Comparison of ENCODE assay signal across 9 mouse cellular contexts in genomic region chr8:104542160-104542559, GRCm38 (mm10). TPM values are rescaled to one million over a fixed set of nuclear protein-coding genes. Genes with fewer than 3 reads are reported as not detected.
A peak's percentile ranks its signal among the peaks of the same experiment; 100 is the strongest.
DNase-seq lines count a peak whose midpoint lies in the region; ATAC-seq and TF ChIP-seq lines count a peak whose summit lies in the region.
"Had no signal": no experiment of that assay in that cellular context is flagged by ENCODE, and none has a peak within 500 bp of the region (broad histone marks: within the 10 kb centered on the region; RNA-seq: fewer than 3 reads in every experiment).

No protein-coding gene starts in this region.

- H3K36me3 ChIP-seq in kidney, adult 2 months (ENCODE audit: control insufficient read depth, insufficient read depth, low read length), result no peaks in the 10 kb centered on the region
- no peaks in the 10 kb centered on the region for H3K36me3 ChIP-seq in kidney, embryonic 16.5 days (ENCODE audit: insufficient read depth, low read length)

- peaks cover 15% of the 10 kb centered on the region for H3K4me1 ChIP-seq in cerebellum, adult 2 months (ENCODE audit: control insufficient read depth, insufficient read depth, low read length)
- no peaks in the 10 kb centered on the region for H3K4me1 ChIP-seq in kidney, adult 2 months (ENCODE audit: control insufficient read depth, insufficient read depth, low read length)
- peaks cover 12% of the 10 kb centered on the region for H3K4me1 ChIP-seq in kidney, embryonic 16.5 days (ENCODE audit: insufficient read depth, low read length)

- TF ChIP-seq POLR2A in cerebellum, adult 2 months (IDR thresholded peaks at IDR 0.05; ENCODE audit: borderline replicate concordance, insufficient read depth, low read length), result 0 out of 2 replicates have a peak, but pooled peaks have one; percentile 26
- no peak for TF ChIP-seq POLR2A in kidney, adult 2 months (IDR thresholded peaks at IDR 0.05; ENCODE audit: low read depth, low read length)

- no peak for ATAC-seq in kidney, embryonic 16.5 days (ENCODE audit: low FRiP score, low TSS enrichment)
- ATAC-seq: intestine, postnatal 0 days had no signal

- H3K27me3 ChIP-seq in cerebellum, adult 2 months (ENCODE audit: control insufficient read depth, insufficient read depth, low read length), result no peaks in the 10 kb centered on the region
- H3K27me3 ChIP-seq in kidney, adult 2 months (replicated peaks; ENCODE audit: control insufficient read depth, insufficient read depth, low read length), result no peaks in the 10 kb centered on the region
- H3K27me3 ChIP-seq in kidney, embryonic 16.5 days (ENCODE audit: insufficient read depth, low read length), result peaks cover 56% of the 10 kb centered on the region

- TF ChIP-seq CTCF in cerebellum, adult 2 months (IDR thresholded peaks at IDR 0.05; ENCODE audit: borderline replicate concordance, insufficient read depth, low read depth, low read length), result no peak
- no peak for TF ChIP-seq CTCF in kidney, adult 2 months (conservative IDR thresholded peaks at IDR 0.05; ENCODE audit: insufficient read depth, insufficient read length, low read depth, low read length)

- no peak overlapping the region for H3K4me2 ChIP-seq in kidney, embryonic 16.5 days (replicated peaks; ENCODE audit: low read depth, low read length)

- H3K9me3 ChIP-seq in kidney, embryonic 16.5 days (ENCODE audit: low read length), result no peaks in the 10 kb centered on the region

- peak; percentile 64 to 69 for DNase-seq in cerebellum, adult 2 months
- DNase-seq in cerebellum, postnatal 10 days, result no peak
- DNase-seq in kidney, adult 2 months, result no peak
- no peak for DNase-seq in kidney, adult 11 months
- DNase-seq in layer of hippocampus, adult 9-10 months (ENCODE audit: low spot score), result peak; percentile 29
- DNase-seq in right cerebral cortex, adult 18-20 months, result peak; percentile 91
- no peak for DNase-seq in testis, postnatal 14 days (ENCODE audit: low spot score)

- H3K4me3 ChIP-seq in cerebellum, adult 2 months (replicated peaks; ENCODE audit: insufficient read depth, low read depth, low read length), result peak overlapping the region; percentile 58
- peak overlapping the region; percentile 9 for H3K4me3 ChIP-seq in kidney, adult 2 months (ENCODE audit: insufficient read depth, low read depth, low read length)
- H3K4me3 ChIP-seq in kidney, embryonic 16.5 days (ENCODE audit: low read length), result no peak overlapping the region

- 2% methylated on average over 11 of the region's 11 CpGs for WGBS in cerebellum, adult 2 months
- WGBS in kidney, adult 2 months, result 33% methylated on average over 11 of the region's 11 CpGs
- whole genome bisulfite sequencing in kidney, embryonic 16.5 days, result 7% methylated on average over 11 of the region's 11 CpGs

- no peak overlapping the region for H3K9ac ChIP-seq in kidney, embryonic 16.5 days (replicated peaks; ENCODE audit: low read length)

- H3K27ac ChIP-seq in cerebellum, adult 2 months (ENCODE audit: insufficient read depth, low read length), result peak overlapping the region; percentile 35
- H3K27ac ChIP-seq in kidney, adult 2 months (ENCODE audit: insufficient read depth, low read depth, low read length), result 0 out of 2 replicates have a peak overlapping the region, but pooled peaks have one; percentile 13
- H3K27ac ChIP-seq in kidney, embryonic 16.5 days (ENCODE audit: low read length), result no peak overlapping the region

RNA-seq across cellular contexts. Expression of gene Car7, which starts 7.7 kb away (rescaled TPM):
- 59.8 and 67.8 TPM in 2 replicates for polyA plus RNA-seq in cerebellum, adult 2 months (2012; rRNA removed)
- polyA plus RNA-seq in kidney, adult 2 months (2012; rRNA removed), result 7.5 and 8.0 TPM in 2 replicates
- 2.4 and 3.3 TPM in 2 replicates for polyA plus RNA-seq in kidney, embryonic 16.5 days (2015; fragmentation: Nextera tagmentation; extraction: Ambion mirVana)

RNA-seq across cellular contexts. Expression of gene Nae1, which starts 7.7 kb away (rescaled TPM):
- 96.1 and 96.5 TPM in 2 replicates for polyA plus RNA-seq in cerebellum, adult 2 months (2012; rRNA removed)
- 9.7 and 12.7 TPM in 2 replicates for polyA plus RNA-seq in kidney, adult 2 months (2012; rRNA removed)
- polyA plus RNA-seq in kidney, embryonic 16.5 days (2015; fragmentation: Nextera tagmentation; extraction: Ambion mirVana), result 98.6 and 99.2 TPM in 2 replicates

RNA-seq across cellular contexts. Expression of gene Terb1, which starts 32.5 kb away (rescaled TPM):
- polyA plus RNA-seq in cerebellum, adult 2 months (2012; rRNA removed), result 0.23 and 0.40 TPM in 2 replicates
- 0.05 TPM in 1 of 2 replicates, not detected in the other for polyA plus RNA-seq in kidney, adult 2 months (2012; rRNA removed)
- 0.36 and 0.44 TPM in 2 replicates for polyA plus RNA-seq in kidney, embryonic 16.5 days (2015; fragmentation: Nextera tagmentation; extraction: Ambion mirVana)

RNA-seq across cellular contexts. Expression of gene Pdp2, which starts 49.1 kb away (rescaled TPM):
- polyA plus RNA-seq in cerebellum, adult 2 months (2012; rRNA removed), result 6.9 and 7.4 TPM in 2 replicates
- polyA plus RNA-seq in kidney, adult 2 months (2012; rRNA removed), result 25.7 and 29.2 TPM in 2 replicates
- 19.2 and 20.3 TPM in 2 replicates for polyA plus RNA-seq in kidney, embryonic 16.5 days (2015; fragmentation: Nextera tagmentation; extraction: Ambion mirVana)

Comparison
In these comparisons a context has a peak if more than half of its experiments do, and no peak if none do; other contexts are left out.
1. DNase-seq: peak in cerebellum, adult 2 months (2 of 2), layer of hippocampus, adult 9-10 months (single experiment) and right cerebral cortex, adult 18-20 months (single experiment); none in cerebellum, postnatal 10 days (0 of 2), kidney, adult 2 months (single experiment), kidney, adult 11 months (single experiment) and testis, postnatal 14 days (single experiment).